Mouse (Mus musculus) brain, adult 10 weeks (tissue): ENCODE results near the gene Fam118a. TPM values are rescaled to one million over a fixed set of nuclear protein-coding genes. Genes with fewer than 3 reads are reported as not detected.

Experiments used
- polyA plus RNA-seq: library from polyadenylated mRNA; stranded (reverse); fragments of 350-450 nt; fragmentation: Illumina TruSeq; extraction: RNeasy Lipid Tissue Mini Kit (QIAGEN cat#74804); gene quantifications from one replicate; pipeline ENCODE4 v1.2.3, GENCODE M21; 2015; ENCODE audit warnings: low read depth, low replicate concordance

The Fam118a gene
- polyA plus RNA-seq = 21.0 TPM

GRCm38 (mm10) chr15:85028648-85029047 lies at the start of gene Fam118a:
Gene Fam118a, plus strand, starts transcription at chr15:85028948.

DNA sequence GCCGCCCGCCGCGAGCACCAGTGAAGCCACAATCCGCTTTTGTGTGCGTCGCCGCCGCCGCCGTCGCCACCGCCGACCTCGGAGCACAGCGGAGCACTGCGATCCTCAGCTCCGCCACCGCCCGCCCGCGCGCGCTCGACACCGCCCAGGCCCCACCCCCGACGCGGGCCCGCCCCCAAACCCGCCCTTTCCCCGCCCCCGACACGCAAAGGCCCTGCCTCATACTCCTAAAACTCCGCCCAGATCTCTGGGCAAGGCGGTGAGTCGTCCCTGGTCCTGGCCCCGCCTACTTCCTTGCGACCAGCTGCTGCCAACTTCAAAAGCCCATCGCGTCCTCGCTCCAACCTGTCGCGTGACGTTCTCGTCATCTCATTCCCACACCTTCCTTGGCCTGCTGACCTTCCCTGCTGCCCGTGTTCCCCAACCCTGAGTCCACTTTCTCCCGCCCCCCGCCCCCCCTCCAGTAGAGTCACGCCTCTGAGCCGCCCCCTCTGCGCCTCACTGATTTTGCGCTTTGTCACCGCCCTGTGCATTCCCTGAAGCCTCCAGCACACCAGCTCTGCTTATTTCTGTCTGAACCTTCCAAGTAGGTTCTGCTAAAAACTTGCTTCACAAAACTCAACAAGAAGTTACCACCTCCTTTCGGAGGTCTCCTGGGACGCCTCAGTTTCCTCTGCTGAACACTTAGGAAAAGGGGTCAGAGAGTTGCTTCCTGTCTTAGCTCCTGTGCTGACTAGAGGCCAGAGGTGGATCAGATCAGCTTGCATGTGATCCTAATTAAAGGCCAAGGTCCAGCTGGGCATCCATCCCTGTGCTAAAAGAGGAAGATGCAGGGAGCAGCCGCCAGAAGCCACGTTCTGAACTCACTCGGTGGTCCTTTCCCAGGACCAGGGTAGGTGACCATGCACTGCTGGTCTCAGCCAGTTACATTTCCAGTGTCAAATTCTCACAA lies 40.6 kb upstream of the Fam118a start, which contains the start of gene 5031439G07Rik:
Gene 5031439G07Rik (minus strand): TSS at position 678 of the 952 bp plus-strand sequence.

GRCm38 (mm10) chr15:85016951-85017664 lies 11.6 kb upstream of the Fam118a start, which contains the start of gene Upk3a:
Gene Upk3a, plus strand, starts transcription at chr15:85017141.

Other genes with a start within 250 kb of the Fam118a start
- gene Phf21b, start 172.9 kb upstream of the Fam118a start, polyA plus RNA-seq = 11.4 TPM
- gene Gm29666, start 108.9 kb upstream of the Fam118a start, polyA plus RNA-seq = 0.73 TPM
- 20.8 TPM for gene Nup50, start 105.5 kb upstream of the Fam118a start, polyA plus RNA-seq
- gene 5031439G07Rik, start 40.4 kb upstream of the Fam118a start, polyA plus RNA-seq = 64.4 TPM
- not detected for gene Upk3a, start 11.8 kb upstream of the Fam118a start, polyA plus RNA-seq
- gene Smc1b, start 103.0 kb downstream of the Fam118a start, polyA plus RNA-seq = not detected
- 0.27 TPM for gene Ribc2, start 103.1 kb downstream of the Fam118a start, polyA plus RNA-seq
- 6.2 TPM for gene Fbln1, start 177.0 kb downstream of the Fam118a start, polyA plus RNA-seq